In genomic region chr14:47091908-47092307, GRCm38 (mm10) we compare ENCODE assay signal across 32 mouse cellular contexts.
"Had no signal": no experiment of that assay in that cellular context is flagged by ENCODE, and none has a peak within 500 bp of the region (broad histone marks: within the 10 kb centered on the region; RNA-seq: fewer than 3 reads in every experiment).

No protein-coding gene starts in this region.

- H3K27ac ChIP-seq: limb, embryonic 10.5 days; limb, embryonic 12.5 days; limb, embryonic 13.5 days; limb, embryonic 15.5 days; liver, embryonic 12.5 days; liver, embryonic 13.5 days; liver, embryonic 14.5 days; liver, embryonic 15.5 days; lung, embryonic 15.5 days; macrophage; midbrain, embryonic 10.5 days; midbrain, embryonic 12.5 days; midbrain, embryonic 13.5 days; midbrain, embryonic 15.5 days; neural tube, embryonic 12.5 days had no signal

- H3K27me3 ChIP-seq: limb, embryonic 12.5 days; limb, embryonic 13.5 days; limb, embryonic 15.5 days; liver, embryonic 13.5 days; liver, embryonic 15.5 days; lung, embryonic 15.5 days; midbrain, embryonic 12.5 days; midbrain, embryonic 13.5 days; midbrain, embryonic 15.5 days; neural tube, embryonic 12.5 days had no signal

- H3K4me2 ChIP-seq: limb, embryonic 12.5 days; limb, embryonic 13.5 days; limb, embryonic 15.5 days; liver, embryonic 11.5 days; liver, embryonic 12.5 days; liver, embryonic 13.5 days; liver, embryonic 15.5 days; lung, embryonic 14.5 days; lung, embryonic 15.5 days; midbrain, embryonic 11.5 days; midbrain, embryonic 12.5 days; midbrain, embryonic 13.5 days; midbrain, embryonic 15.5 days; neural tube, embryonic 12.5 days had no signal

- ATAC-seq: liver, embryonic 12.5 days; liver, postnatal 0 days; lung, postnatal 0 days; midbrain, embryonic 13.5 days; midbrain, embryonic 15.5 days; midbrain, embryonic 16.5 days had no signal

- DNase-seq: left cerebral cortex, postnatal 4 days; liver; liver, embryonic 13.5 days; liver, postnatal 0 days; lung, adult 18-20 months; lung, adult 2 months; lung, embryonic 14.5 days; lung, postnatal 10 days; lung, postnatal 14 days; lung, postnatal 36 days; lung, postnatal 4 days; midbrain, embryonic 14.5 days had no signal

- H3K36me3 ChIP-seq: limb, embryonic 12.5 days; liver, embryonic 12.5 days; liver, embryonic 13.5 days; liver, embryonic 15.5 days; lung, embryonic 15.5 days; midbrain, embryonic 13.5 days; midbrain, embryonic 15.5 days; neural tube, embryonic 12.5 days had no signal

- H3K9me3 ChIP-seq: limb, embryonic 10.5 days; limb, embryonic 12.5 days; limb, embryonic 13.5 days; limb, embryonic 15.5 days; liver, embryonic 12.5 days; liver, embryonic 13.5 days; liver, embryonic 15.5 days; lung, embryonic 15.5 days; megakaryocyte, embryonic 14.5 days; midbrain, embryonic 10.5 days; midbrain, embryonic 12.5 days; midbrain, embryonic 13.5 days; midbrain, embryonic 15.5 days; neural tube, embryonic 12.5 days had no signal

- H3K4me3 ChIP-seq: limb, embryonic 10.5 days; limb, embryonic 12.5 days; limb, embryonic 13.5 days; limb, embryonic 15.5 days; liver, embryonic 12.5 days; liver, embryonic 13.5 days; liver, embryonic 15.5 days; lung, embryonic 15.5 days; megakaryocyte, embryonic 14.5 days; midbrain, embryonic 10.5 days; midbrain, embryonic 12.5 days; midbrain, embryonic 13.5 days; midbrain, embryonic 15.5 days; myocyte; neural tube, embryonic 12.5 days had no signal

- H3K9ac ChIP-seq: limb, embryonic 12.5 days; limb, embryonic 13.5 days; limb, embryonic 15.5 days; liver, embryonic 12.5 days; liver, embryonic 13.5 days; liver, embryonic 14.5 days; liver, embryonic 15.5 days; liver, postnatal 0 days; lung, embryonic 14.5 days; lung, embryonic 15.5 days; midbrain, embryonic 12.5 days; midbrain, embryonic 13.5 days; midbrain, embryonic 15.5 days; neural tube, embryonic 12.5 days had no signal
